Mouse (Mus musculus) lung, embryonic 15.5 days (tissue): ENCODE data around the gene 2310011J03Rik. TPM values are rescaled to one million over a fixed set of nuclear protein-coding genes. Genes with fewer than 3 reads are reported as not detected.

Source experiments
- ATAC-seq: fragments of 200-750 bp; cut with Nextera tagmentation; 2 replicates; pipeline ENCODE4 v1.8.0; 2017; ENCODE audit warnings: moderate number of reproducible peaks, borderline replicate concordance; ENCODE audit not compliant: low FRiP score, low TSS enrichment; ENCODE audit errors: extremely low read depth
- H3K27ac ChIP-seq: fragments of 300-500 bp; sonication (generic); 2 replicates; pipeline ENCODE4 v1.5.1; 2015; ENCODE audit warnings: moderate library complexity, mild to moderate bottlenecking, inconsistent platforms
- H3K27me3 ChIP-seq: fragments of 300-500 bp; sonication (generic); 2 replicates; pipeline ENCODE4 v1.6.1; 2015; ENCODE audit warnings: inconsistent platforms
- H3K36me3 ChIP-seq: fragments of 300-500 bp; sonication (generic); 2 replicates; pipeline ENCODE4 v1.6.1; 2015; ENCODE audit warnings: inconsistent platforms
- H3K4me1 ChIP-seq: fragments of 300-500 bp; sonication (generic); 2 replicates; pipeline ENCODE4 v1.6.1; 2015; ENCODE audit warnings: inconsistent platforms
- H3K4me2 ChIP-seq: fragments of 300-500 bp; sonication (generic); 2 replicates; pipeline ENCODE4 v1.6.1; 2015; ENCODE audit warnings: inconsistent platforms, mild to moderate bottlenecking, moderate library complexity
- H3K4me3 ChIP-seq: fragments of 300-500 bp; sonication (generic); 2 replicates; pipeline ENCODE4 v1.5.1; 2015; ENCODE audit warnings: mild to moderate bottlenecking, inconsistent platforms
- H3K9ac ChIP-seq: fragments of 300-500 bp; sonication (generic); 2 replicates; pipeline ENCODE4 v1.6.1; 2015; ENCODE audit warnings: inconsistent platforms
- H3K9me3 ChIP-seq: fragments of 300-500 bp; sonication (generic); 2 replicates; pipeline ENCODE4 v1.6.1; 2016; ENCODE audit warnings: inconsistent platforms
- WGBS: fragments of 180-500 bp; shearing (Covaris S2); methylation state at CpG from one replicate; pipeline ENCODE4 v1.1.7; 2015; 5-methylcytosine and 5-hydroxymethylcytosine counted together
- polyA plus RNA-seq: library from polyadenylated mRNA; unstranded; fragments of >200 nt; fragmentation: Nextera tagmentation; extraction: Ambion mirVana; gene quantifications from 2 replicates; pipeline ENCODE4 v1.2.1, GENCODE M21; 2015

Gene 2310011J03Rik
- polyA plus RNA-seq, 1 experiment from 2014 or later, result 51.9 TPM

- 0 out of 2 replicates have a peak overlapping the region, but pooled peaks have one; percentile 63 for H3K4me2 ChIP-seq
- H3K36me3 ChIP-seq, result no peaks in the 10 kb centered on the region
- 16% methylated on average over 21 of the region's 21 CpGs for WGBS
- no peak overlapping the region for H3K4me3 ChIP-seq
- no peaks in the 10 kb centered on the region for H3K9me3 ChIP-seq
- H3K4me1 ChIP-seq, result peaks cover 45% of the 10 kb centered on the region
- H3K9ac ChIP-seq, result no peak overlapping the region
- H3K27ac ChIP-seq, result no peak overlapping the region
- H3K27me3 ChIP-seq, result peaks cover 60% of the 10 kb centered on the region
- ATAC-seq, result no peak
Observed at GRCm38 (mm10) chr10:80341026-80341425, 20.7 kb upstream of the 2310011J03Rik start.

- Histone ChIP-seq H3K9me3 (no peaks in the 10 kb centered on the region), H3K4me1 (peaks cover 42% of the 10 kb centered on the region), H3K9ac (no peak overlapping the region), H3K36me3 (no peaks in the 10 kb centered on the region), H3K27me3 (peaks cover 51% of the 10 kb centered on the region), H3K27ac (no peak overlapping the region), H3K4me3 (no peak overlapping the region), H3K4me2 (peak overlapping the region; percentile 25; the same call in 1 of the 2 replicates)
- ATAC-seq, result no peak
- WGBS, result 19% methylated on average over 19 of the region's 19 CpGs
Observed at GRCm38 (mm10) chr10:80339941-80340750, 19.8 kb upstream of the 2310011J03Rik start.

DNA sequence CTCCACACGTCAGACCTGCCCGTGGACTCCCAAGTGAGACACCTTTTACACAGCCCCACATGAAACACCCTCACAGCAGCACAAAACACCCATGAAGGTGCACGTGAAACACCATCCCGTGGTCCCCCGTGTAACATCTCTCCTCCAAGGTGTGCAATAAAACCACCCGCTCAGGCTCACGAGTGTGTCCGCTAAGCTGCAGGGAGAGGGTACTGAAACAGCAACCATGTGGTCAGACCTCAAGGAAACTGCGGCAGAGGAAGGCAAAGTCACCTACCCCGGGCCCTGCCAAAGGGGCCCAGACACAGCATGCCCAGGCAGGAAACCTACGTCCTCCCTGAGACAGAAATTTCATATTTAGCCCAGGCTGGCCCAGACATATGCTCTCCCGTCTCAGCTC lies 15.9 kb upstream of the 2310011J03Rik start:
- Histone ChIP-seq H3K4me2 (no peak overlapping the region), H3K4me3 (no peak overlapping the region), H3K27me3 (peaks cover 17% of the 10 kb centered on the region), H3K27ac (no peak overlapping the region), H3K9ac (no peak overlapping the region), H3K36me3 (no peaks in the 10 kb centered on the region), H3K9me3 (no peaks in the 10 kb centered on the region), H3K4me1 (peaks cover 14% of the 10 kb centered on the region)
- ATAC-seq, result no peak
- WGBS, result 85% methylated on average over 12 of the region's 12 CpGs

GRCm38 (mm10) chr10:80332525-80332989 lies 12.2 kb upstream of the 2310011J03Rik start:
- H3K4me2 ChIP-seq, result no peak overlapping the region
- 73% methylated on average over 5 of the region's 5 CpGs for WGBS
- no peak overlapping the region for H3K9ac ChIP-seq
- no peak overlapping the region for H3K27ac ChIP-seq
- ATAC-seq, result no peak
- H3K4me3 ChIP-seq, result no peak overlapping the region
- H3K27me3 ChIP-seq, result peaks cover 14% of the 10 kb centered on the region; the same call in 1 of the 2 replicates
- H3K4me1 ChIP-seq, result peaks cover 30% of the 10 kb centered on the region
- no peaks in the 10 kb centered on the region for H3K9me3 ChIP-seq
- H3K36me3 ChIP-seq, result no peaks in the 10 kb centered on the region

- H3K4me3 ChIP-seq, result no peak overlapping the region
- H3K4me2 ChIP-seq, result peak overlapping the region; percentile 98
- H3K36me3 ChIP-seq, result no peaks in the 10 kb centered on the region
- H3K9me3 ChIP-seq, result no peaks in the 10 kb centered on the region
- no peak overlapping the region for H3K9ac ChIP-seq
- ATAC-seq, result no peak
- WGBS, result 45% methylated on average over 10 of the region's 10 CpGs
- H3K27ac ChIP-seq, result peak overlapping the region; percentile 43
- peaks cover 14% of the 10 kb centered on the region; the same call in 1 of the 2 replicates for H3K27me3 ChIP-seq
- H3K4me1 ChIP-seq, result peaks cover 30% of the 10 kb centered on the region
Observed at GRCm38 (mm10) chr10:80331636-80332524, 11.5 kb upstream of the 2310011J03Rik start.

DNA sequence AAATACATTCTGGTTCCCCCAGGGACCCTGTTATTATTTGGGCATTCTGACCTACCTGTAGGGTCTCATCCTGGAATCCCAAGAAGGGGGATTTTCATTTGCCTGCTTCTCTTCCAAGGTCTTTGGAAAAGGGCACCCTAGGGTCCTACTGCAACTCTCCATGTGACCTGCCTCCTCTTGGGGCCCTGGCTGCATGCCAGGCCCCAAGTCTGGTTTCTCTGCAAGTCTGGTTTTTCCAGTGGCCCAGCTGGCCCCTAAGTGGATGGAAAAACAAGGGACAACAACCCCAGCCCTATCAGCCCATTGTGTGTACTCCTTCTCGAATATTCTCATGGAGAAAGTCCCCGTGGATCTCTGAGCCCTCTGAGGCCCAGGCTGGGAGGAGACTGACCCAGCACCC lies 10.6 kb upstream of the 2310011J03Rik start:
- H3K27me3 ChIP-seq, result peaks cover 14% of the 10 kb centered on the region; the same call in 1 of the 2 replicates
- peak overlapping the region; percentile 53 for H3K4me3 ChIP-seq
- peak overlapping the region; percentile 98 for H3K4me2 ChIP-seq
- no peak for ATAC-seq
- H3K9ac ChIP-seq, result peak overlapping the region; percentile 49; the same call in 1 of the 2 replicates
- H3K27ac ChIP-seq, result peak overlapping the region; percentile 43
- H3K9me3 ChIP-seq, result no peaks in the 10 kb centered on the region
- 46% methylated on average over 2 of the region's 2 CpGs for WGBS
- no peaks in the 10 kb centered on the region for H3K36me3 ChIP-seq
- peaks cover 30% of the 10 kb centered on the region for H3K4me1 ChIP-seq

GRCm38 (mm10) chr10:80330084-80330483 lies 9.7 kb upstream of the 2310011J03Rik start:
- H3K4me3 ChIP-seq, result peak overlapping the region; percentile 53
- peak overlapping the region; percentile 98 for H3K4me2 ChIP-seq
- H3K27me3 ChIP-seq, result peaks cover 14% of the 10 kb centered on the region; the same call in 1 of the 2 replicates
- H3K9ac ChIP-seq, result peak overlapping the region; percentile 49
- no peaks in the 10 kb centered on the region for H3K9me3 ChIP-seq
- ATAC-seq, result no peak
- H3K27ac ChIP-seq, result peak overlapping the region; percentile 43; the same call in 1 of the 2 replicates
- peaks cover 30% of the 10 kb centered on the region for H3K4me1 ChIP-seq
- WGBS, result 2% methylated on average over 41 of the region's 41 CpGs
- H3K36me3 ChIP-seq, result no peaks in the 10 kb centered on the region

- peak within 1 kb of the TSS; percentile 49 for H3K9ac ChIP-seq
Observed at GRCm38 (mm10) chr10:80329273-80330081, 9.1 kb upstream of the 2310011J03Rik start, which contains the start of the genes Pcsk4 and Reep6. Gene Pcsk4 (minus strand): TSS chr10:80329498. Gene Reep6 (plus strand): TSS chr10:80329953.

GRCm38 (mm10) chr10:80325045-80325444 lies 4.7 kb upstream of the 2310011J03Rik start:
- no peak overlapping the region for H3K27ac ChIP-seq
- H3K27me3 ChIP-seq, result 0 out of 2 replicates have a peak, but pooled peaks cover 2% of the 10 kb centered on the region
- ATAC-seq, result no peak
- WGBS, result 77% methylated on average over 21 of the region's 21 CpGs
- H3K9me3 ChIP-seq, result no peaks in the 10 kb centered on the region
- H3K4me3 ChIP-seq, result no peak overlapping the region
- no peak overlapping the region for H3K9ac ChIP-seq
- no peaks in the 10 kb centered on the region for H3K36me3 ChIP-seq
- peaks cover 25% of the 10 kb centered on the region for H3K4me1 ChIP-seq
- H3K4me2 ChIP-seq, result no peak overlapping the region

More at GRCm38 (mm10) chr10:80329273-80330081, 9.1 kb upstream of the 2310011J03Rik start, which contains the start of the genes Pcsk4 and Reep6:
- Histone ChIP-seq H3K27ac (peak within 1 kb of the TSS; percentile 43; the same call in 1 of the 2 replicates), H3K9me3 (no peaks in the 10 kb centered on the region), H3K4me3 (peak within 1 kb of the TSS; percentile 53), H3K4me1 (peaks cover 30% of the 10 kb centered on the region), H3K36me3 (no peaks in the 10 kb centered on the region), H3K4me2 (peak within 1 kb of the TSS; percentile 98), H3K27me3 (peaks cover 14% of the 10 kb centered on the region; the same call in 1 of the 2 replicates)
- WGBS, result 5% methylated on average over 36 of the region's 36 CpGs
- ATAC-seq, result peak; percentile 95

DNA sequence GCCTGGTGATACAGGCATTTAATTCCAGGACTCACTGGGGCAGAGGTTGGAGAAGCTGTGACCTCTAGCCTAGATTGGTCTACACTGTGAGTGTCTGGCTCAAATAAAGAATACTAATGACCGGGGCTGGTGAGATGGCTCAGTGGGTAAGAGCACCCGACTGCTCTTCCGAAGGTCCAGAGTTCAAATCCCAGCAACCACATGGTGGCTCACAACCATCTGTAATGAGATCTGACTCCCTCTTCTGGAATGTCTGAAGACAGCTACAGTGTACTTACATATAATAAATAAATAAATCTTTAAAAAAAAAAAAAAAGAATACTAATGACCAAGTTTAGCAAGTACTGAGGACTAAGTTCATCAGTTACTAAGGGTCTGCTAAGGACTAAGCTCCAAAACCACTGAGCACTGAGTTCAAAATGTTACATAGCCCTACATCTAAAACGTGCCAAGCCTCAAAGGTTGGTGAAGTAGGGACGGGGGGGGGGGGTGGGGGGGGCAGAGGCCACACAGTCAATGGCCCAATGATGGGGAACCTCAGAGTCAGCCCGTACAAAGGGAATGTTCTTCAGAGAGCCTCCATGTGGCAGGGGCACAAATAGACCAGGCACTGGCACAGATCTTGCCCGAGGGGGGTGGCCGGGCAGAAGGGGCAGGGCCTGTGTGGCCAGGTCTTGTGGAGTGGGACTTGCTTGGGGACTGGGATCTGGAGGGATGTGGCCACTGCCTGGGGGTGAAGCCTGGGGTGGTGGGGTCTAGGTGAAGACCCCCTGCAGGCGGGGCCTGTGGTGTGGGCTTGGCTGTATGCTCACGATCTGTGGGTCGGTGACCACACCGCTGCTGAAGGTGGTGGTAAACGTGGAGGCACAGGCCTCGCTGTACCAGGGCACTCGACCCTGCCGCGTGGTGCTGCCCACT lies 4.0 kb upstream of the 2310011J03Rik start:
- no peak overlapping the region for H3K9ac ChIP-seq
- H3K36me3 ChIP-seq, result no peaks in the 10 kb centered on the region
- 76% methylated on average over 17 of the region's 17 CpGs for WGBS
- no peaks in the 10 kb centered on the region for H3K9me3 ChIP-seq
- no peak for ATAC-seq
- H3K27ac ChIP-seq, result no peak overlapping the region
- H3K4me1 ChIP-seq, result peaks cover 23% of the 10 kb centered on the region
- H3K27me3 ChIP-seq, result 0 out of 2 replicates have a peak, but pooled peaks cover 2% of the 10 kb centered on the region
- H3K4me3 ChIP-seq, result no peak overlapping the region
- peak overlapping the region; percentile 98 for H3K4me2 ChIP-seq
